20 mouse cellular contexts compared by ENCODE assay signal in genomic region chr2:181536410-181536809, GRCm38 (mm10). TPM values are rescaled to one million over a fixed set of nuclear protein-coding genes. Genes with fewer than 3 reads are reported as not detected.
A peak's percentile ranks its signal among the peaks of the same experiment; 100 is the strongest.
DNase-seq lines count a peak whose midpoint lies in the region; ATAC-seq and TF ChIP-seq lines count a peak whose summit lies in the region.
"Had no signal": no experiment of that assay in that cellular context is flagged by ENCODE, and none has a peak within 500 bp of the region (broad histone marks: within the 10 kb centered on the region; RNA-seq: fewer than 3 reads in every experiment).

No protein-coding gene starts in this region.

- WGBS in heart, embryonic 12.5 days, result 77% methylated on average over 2 of the region's 2 CpGs
- WGBS in lung, adult 2 months, result 44% methylated on average over 2 of the region's 2 CpGs
- WGBS in macrophage (ENCODE audit: missing documents), result 15% methylated on average over 2 of the region's 2 CpGs
- WGBS in hindbrain, embryonic 14.5 days, result 87% methylated on average over 2 of the region's 2 CpGs
- WGBS in forebrain, embryonic 16.5 days, result 95% methylated on average over 2 of the region's 2 CpGs

- peak; percentile 94 for DNase-seq in heart, adult 11 months
- peak; percentile 51 for DNase-seq in lung, postnatal 25 days (ENCODE audit: low spot score)
- DNase-seq in lung, adult 2 months, result no peak
- DNase-seq in hindbrain, embryonic 14.5 days (ENCODE audit: low spot score), result no peak
- DNase-seq: cerebellum, adult 8-10 months; gastrocnemius, postnatal 14 days; kidney, postnatal 14 days; layer of hippocampus, adult 9-11 months had no signal

- peaks cover 10% of the 10 kb centered on the region for H3K4me1 ChIP-seq in heart, embryonic 12.5 days (replicated peaks)
- peaks cover 3% of the 10 kb centered on the region for H3K4me1 ChIP-seq in lung, adult 2 months (ENCODE audit: control insufficient read depth, insufficient read depth, low read length)
- no peaks in the 10 kb centered on the region for H3K4me1 ChIP-seq in hindbrain, embryonic 14.5 days (replicated peaks; ENCODE audit: control insufficient read depth, insufficient read depth, low read length)
- H3K4me1 ChIP-seq in forebrain, embryonic 16.5 days (replicated peaks; ENCODE audit: control insufficient read depth, insufficient read depth, low read length), result peaks cover 7% of the 10 kb centered on the region

- no peak overlapping the region for H3K27ac ChIP-seq in heart, embryonic 12.5 days (ENCODE audit: poor library complexity, severe bottlenecking)
- H3K27ac ChIP-seq in macrophage, result peak overlapping the region; percentile 79
- no peak overlapping the region for H3K27ac ChIP-seq in hindbrain, embryonic 14.5 days
- no peak overlapping the region for H3K27ac ChIP-seq in forebrain, embryonic 16.5 days (ENCODE audit: low read length)
- H3K27ac ChIP-seq: embryonic facial prominence, embryonic 15.5 days; hindbrain, embryonic 12.5 days; intestine, embryonic 15.5 days; neural tube, embryonic 13.5 days had no signal

- ATAC-seq in heart, embryonic 12.5 days (ENCODE audit: insufficient number of reproducible peaks, low FRiP score), result no peak
- ATAC-seq in hindbrain, embryonic 14.5 days (ENCODE audit: low FRiP score), result no peak
- ATAC-seq in forebrain, embryonic 16.5 days, result no peak
- ATAC-seq in erythroblast, adult 5-6 weeks (replicated peaks; ENCODE audit: low FRiP score, poor library complexity, severe bottlenecking), result no peak
- ATAC-seq: forebrain, embryonic 14.5 days; intestine, embryonic 15.5 days had no signal

- peaks cover 94% of the 10 kb centered on the region for H3K79me2 ChIP-seq in macrophage (ENCODE audit: inconsistent target)

- no peak for TF ChIP-seq POLR2A in lung, adult 2 months (IDR thresholded peaks at IDR 0.05; ENCODE audit: borderline replicate concordance, extremely low read depth, low read depth, low read length)

- H3K4me2 ChIP-seq in heart, embryonic 12.5 days, result no peak overlapping the region
- no peak overlapping the region for H3K4me2 ChIP-seq in hindbrain, embryonic 14.5 days (replicated peaks)
- H3K4me2 ChIP-seq in forebrain, embryonic 16.5 days (ENCODE audit: low read length), result no peak overlapping the region
- H3K4me2 ChIP-seq: embryonic facial prominence, embryonic 15.5 days; hindbrain, embryonic 12.5 days; intestine, embryonic 15.5 days; neural tube, embryonic 13.5 days had no signal

- H3K4me3 ChIP-seq in heart, embryonic 12.5 days, result no peak overlapping the region
- no peak overlapping the region for H3K4me3 ChIP-seq in lung, adult 2 months (replicated peaks; ENCODE audit: extremely low read depth, low read depth, low read length)
- H3K4me3 ChIP-seq in macrophage (ENCODE audit: inconsistent target), result no peak overlapping the region
- H3K4me3 ChIP-seq in hindbrain, embryonic 14.5 days (replicated peaks; ENCODE audit: low read length), result no peak overlapping the region
- no peak overlapping the region for H3K4me3 ChIP-seq in forebrain, embryonic 16.5 days (replicated peaks; ENCODE audit: low read length)
- H3K4me3 ChIP-seq: embryonic facial prominence, embryonic 15.5 days; hindbrain, embryonic 12.5 days; intestine, embryonic 15.5 days; megakaryocyte, embryonic 14.5 days; neural tube, embryonic 13.5 days had no signal

- H3K9me3 ChIP-seq in heart, embryonic 12.5 days (replicated peaks), result no peaks in the 10 kb centered on the region; the same call in 1 of the 2 replicates
- no peaks in the 10 kb centered on the region for H3K9me3 ChIP-seq in hindbrain, embryonic 14.5 days (ENCODE audit: control insufficient read depth, low read length)
- H3K9me3 ChIP-seq in forebrain, embryonic 16.5 days (ENCODE audit: control insufficient read depth, low read length), result no peaks in the 10 kb centered on the region
- H3K9me3 ChIP-seq: hindbrain, embryonic 12.5 days; intestine, embryonic 15.5 days; neural tube, embryonic 13.5 days had no signal

- no peaks in the 10 kb centered on the region for H3K27me3 ChIP-seq in heart, embryonic 12.5 days (replicated peaks)
- H3K27me3 ChIP-seq in hindbrain, embryonic 14.5 days (ENCODE audit: control insufficient read depth, insufficient read depth, low read length), result no peaks in the 10 kb centered on the region
- no peaks in the 10 kb centered on the region for H3K27me3 ChIP-seq in forebrain, embryonic 16.5 days (replicated peaks; ENCODE audit: control insufficient read depth, insufficient read depth, low read length)
- H3K27me3 ChIP-seq: embryonic facial prominence, embryonic 15.5 days; hindbrain, embryonic 12.5 days; intestine, embryonic 15.5 days; megakaryocyte, embryonic 14.5 days; neural tube, embryonic 13.5 days had no signal

- peaks cover 15% of the 10 kb centered on the region for H3K36me3 ChIP-seq in heart, embryonic 12.5 days
- H3K36me3 ChIP-seq in macrophage (ENCODE audit: inconsistent target), result no peaks in the 10 kb centered on the region; the same call in 1 of the 2 replicates
- no peaks in the 10 kb centered on the region; the same call in 1 of the 2 replicates for H3K36me3 ChIP-seq in hindbrain, embryonic 14.5 days (replicated peaks; ENCODE audit: control insufficient read depth, insufficient read depth)
- H3K36me3 ChIP-seq in forebrain, embryonic 16.5 days (ENCODE audit: control insufficient read depth, insufficient read depth), result no peaks in the 10 kb centered on the region

- H3K9ac ChIP-seq in heart, embryonic 12.5 days, result no peak overlapping the region
- no peak overlapping the region for H3K9ac ChIP-seq in hindbrain, embryonic 14.5 days
- no peak overlapping the region for H3K9ac ChIP-seq in forebrain, embryonic 16.5 days (replicated peaks; ENCODE audit: low read depth, low read length)
- H3K9ac ChIP-seq: embryonic facial prominence, embryonic 15.5 days; hindbrain, embryonic 12.5 days; intestine, embryonic 15.5 days; neural tube, embryonic 13.5 days had no signal

- no peak for TF ChIP-seq CTCF in lung, adult 2 months (IDR thresholded peaks at IDR 0.05; ENCODE audit: insufficient read depth, low read length)

RNA-seq across cellular contexts. Expression of gene Dnajc5, which starts 16.1 kb away (rescaled TPM):
- 89.5 and 91.9 TPM in 2 replicates for polyA plus RNA-seq in heart, embryonic 12.5 days (2016; fragmentation: Nextera tagmentation; extraction: Ambion mirVana)
- polyA plus RNA-seq in lung, adult 2 months (2012; rRNA removed), result 47.4 and 76.4 TPM in 2 replicates
- total RNA-seq in macrophage (2018; cell fraction: chromatin; rRNA removed), result 10 to 100 TPM; 29.2 to 86.1 (median 54.2) TPM
- total RNA-seq in macrophage (2018; cell fraction: cytosol; rRNA removed), result 10 to 100 TPM; 58.1 to 91.1 (median 76.6) TPM
- 100 to 1,000 TPM in 4 of 26 experiments, 10 to 100 TPM in 22; 47.9 to 113 (median 73.1) TPM for total RNA-seq in macrophage (2018; cell fraction: nucleus; rRNA removed)
- polyA plus RNA-seq in macrophage (2018), result 50.7 to 68.7 TPM (median 60.0 TPM) in 3 replicates
- 234 and 264 TPM in 2 replicates for polyA plus RNA-seq in hindbrain, embryonic 14.5 days (2014; fragmentation: Nextera tagmentation; extraction: Ambion mirVana)
- 221 and 239 TPM in 2 replicates for polyA plus RNA-seq in forebrain, embryonic 16.5 days (2015; fragmentation: Nextera tagmentation; extraction: Ambion mirVana)
- 8.2 and 17.1 TPM in 2 replicates for total RNA-seq in erythroblast, adult 5-6 weeks (2015; ENCODE audit: low replicate concordance)
- total RNA-seq in erythroblast, adult 5-6 weeks (2017; ENCODE audit: low replicate concordance), result 12.7 and 14.8 TPM in 2 replicates

RNA-seq across cellular contexts. Expression of gene Tpd52l2, which starts 39.5 kb away (rescaled TPM):
- polyA plus RNA-seq in heart, embryonic 12.5 days (2016; fragmentation: Nextera tagmentation; extraction: Ambion mirVana), result 105 and 109 TPM in 2 replicates
- 44.8 and 47.3 TPM in 2 replicates for polyA plus RNA-seq in lung, adult 2 months (2012; rRNA removed)
- 100 to 1,000 TPM in 5 of 26 experiments, 10 to 100 TPM in 21; 28.2 to 120 (median 68.2) TPM for total RNA-seq in macrophage (2018; cell fraction: chromatin; rRNA removed)
- total RNA-seq in macrophage (2018; cell fraction: cytosol; rRNA removed), result 10 to 100 TPM; 37.6 to 55.2 (median 48.5) TPM
- total RNA-seq in macrophage (2018; cell fraction: nucleus; rRNA removed), result 10 to 100 TPM; 23.9 to 77.7 (median 48.4) TPM
- polyA plus RNA-seq in macrophage (2018), result 36.4 to 66.4 TPM (median 47.0 TPM) in 3 replicates
- polyA plus RNA-seq in hindbrain, embryonic 14.5 days (2014; fragmentation: Nextera tagmentation; extraction: Ambion mirVana), result 105 and 109 TPM in 2 replicates
- 135 and 139 TPM in 2 replicates for polyA plus RNA-seq in forebrain, embryonic 16.5 days (2015; fragmentation: Nextera tagmentation; extraction: Ambion mirVana)
- 21.3 and 27.5 TPM in 2 replicates for total RNA-seq in erythroblast, adult 5-6 weeks (2015; ENCODE audit: low replicate concordance)
- 25.3 and 41.0 TPM in 2 replicates for total RNA-seq in erythroblast, adult 5-6 weeks (2017; ENCODE audit: low replicate concordance)

RNA-seq across cellular contexts. Expression of gene Abhd16b, which starts 43.4 kb away (rescaled TPM):
- 0.24 TPM in 1 of 2 replicates, not detected in the other for polyA plus RNA-seq in heart, embryonic 12.5 days (2016; fragmentation: Nextera tagmentation; extraction: Ambion mirVana)
- not detected in 2 replicates for polyA plus RNA-seq in lung, adult 2 months (2012; rRNA removed)
- total RNA-seq in macrophage (2018; cell fraction: chromatin; rRNA removed), result not detected
- total RNA-seq in macrophage (2018; cell fraction: cytosol; rRNA removed), result not detected
- not detected for total RNA-seq in macrophage (2018; cell fraction: nucleus; rRNA removed)
- not detected in 3 replicates for polyA plus RNA-seq in macrophage (2018)
- polyA plus RNA-seq in hindbrain, embryonic 14.5 days (2014; fragmentation: Nextera tagmentation; extraction: Ambion mirVana), result not detected in 2 replicates
- polyA plus RNA-seq in forebrain, embryonic 16.5 days (2015; fragmentation: Nextera tagmentation; extraction: Ambion mirVana), result not detected in 2 replicates
- not detected in 2 replicates for total RNA-seq in erythroblast, adult 5-6 weeks (2015; ENCODE audit: low replicate concordance)
- total RNA-seq in erythroblast, adult 5-6 weeks (2017; ENCODE audit: low replicate concordance), result not detected in 2 replicates
- total RNA-seq: gastrocnemius, postnatal 14 days; midbrain, postnatal 0 days had no signal
- polyA plus RNA-seq: forebrain, embryonic 14.5 days; limb, embryonic 14.5 days; midbrain, postnatal 0 days had no signal

RNA-seq across cellular contexts. Expression of gene Uckl1, which starts 48.3 kb away (rescaled TPM):
- polyA plus RNA-seq in heart, embryonic 12.5 days (2016; fragmentation: Nextera tagmentation; extraction: Ambion mirVana), result 64.2 and 65.3 TPM in 2 replicates
- 121 and 128 TPM in 2 replicates for polyA plus RNA-seq in lung, adult 2 months (2012; rRNA removed)
- 100 to 1,000 TPM; 122 to 491 (median 295) TPM for total RNA-seq in macrophage (2018; cell fraction: chromatin; rRNA removed)
- total RNA-seq in macrophage (2018; cell fraction: cytosol; rRNA removed), result 10 to 100 TPM; 23.5 to 49.1 (median 30.0) TPM
- total RNA-seq in macrophage (2018; cell fraction: nucleus; rRNA removed), result 100 to 1,000 TPM in 21 of 26 experiments, 10 to 100 TPM in 5; 82.3 to 303 (median 162) TPM
- 32.9 to 57.2 TPM (median 33.9 TPM) in 3 replicates for polyA plus RNA-seq in macrophage (2018)
- 57.2 and 60.7 TPM in 2 replicates for polyA plus RNA-seq in hindbrain, embryonic 14.5 days (2014; fragmentation: Nextera tagmentation; extraction: Ambion mirVana)
- polyA plus RNA-seq in forebrain, embryonic 16.5 days (2015; fragmentation: Nextera tagmentation; extraction: Ambion mirVana), result 58.5 and 69.8 TPM in 2 replicates
- total RNA-seq in erythroblast, adult 5-6 weeks (2015; ENCODE audit: low replicate concordance), result 18.8 and 40.8 TPM in 2 replicates
- 11.6 and 16.0 TPM in 2 replicates for total RNA-seq in erythroblast, adult 5-6 weeks (2017; ENCODE audit: low replicate concordance)

RNA-seq across cellular contexts. Expression of gene Prpf6, which starts 55.3 kb away (rescaled TPM):
- polyA plus RNA-seq in heart, embryonic 12.5 days (2016; fragmentation: Nextera tagmentation; extraction: Ambion mirVana), result 46.8 and 48.8 TPM in 2 replicates
- polyA plus RNA-seq in lung, adult 2 months (2012; rRNA removed), result 14.1 and 21.5 TPM in 2 replicates
- 100 to 1,000 TPM in 2 of 26 experiments, 10 to 100 TPM in 24; 38.7 to 108 (median 60.6) TPM for total RNA-seq in macrophage (2018; cell fraction: chromatin; rRNA removed)
- 10 to 100 TPM; 28.1 to 46.4 (median 36.0) TPM for total RNA-seq in macrophage (2018; cell fraction: cytosol; rRNA removed)
- total RNA-seq in macrophage (2018; cell fraction: nucleus; rRNA removed), result 10 to 100 TPM; 31.5 to 58.8 (median 42.5) TPM
- polyA plus RNA-seq in macrophage (2018), result 34.2 to 55.4 TPM (median 34.6 TPM) in 3 replicates
- 53.9 and 58.2 TPM in 2 replicates for polyA plus RNA-seq in hindbrain, embryonic 14.5 days (2014; fragmentation: Nextera tagmentation; extraction: Ambion mirVana)
- 74.5 and 80.1 TPM in 2 replicates for polyA plus RNA-seq in forebrain, embryonic 16.5 days (2015; fragmentation: Nextera tagmentation; extraction: Ambion mirVana)
- 9.2 and 16.9 TPM in 2 replicates for total RNA-seq in erythroblast, adult 5-6 weeks (2015; ENCODE audit: low replicate concordance)
- 21.0 and 30.1 TPM in 2 replicates for total RNA-seq in erythroblast, adult 5-6 weeks (2017; ENCODE audit: low replicate concordance)

Comparison
In these comparisons a context has a peak if more than half of its experiments do, and no peak if none do; other contexts are left out.
1. DNase-seq: peak in heart, adult 11 months (single experiment) and lung, postnatal 25 days (single experiment); none in lung, adult 2 months (single experiment) and hindbrain, embryonic 14.5 days (single experiment).